Mouse (Mus musculus) adrenal gland, adult 8-10 months (tissue): ENCODE measurements around the gene Gm5148. TPM values are rescaled to one million over a fixed set of nuclear protein-coding genes. Genes with fewer than 3 reads are reported as not detected.

ENCODE experiments used
- DNase-seq: peaks from one replicate; pipeline ENCODE4 v3.0.0; 2022
- total RNA-seq, 4 experiments: library from RNA; stranded (reverse); gene quantifications; 2 replicates each; pipeline ENCODE4 v1.2.4; 2022

The Gm5148 gene
- total RNA-seq, 4 experiments from 2014 or later: 0.12 to 9.2 (median 4.2) TPM

DNA sequence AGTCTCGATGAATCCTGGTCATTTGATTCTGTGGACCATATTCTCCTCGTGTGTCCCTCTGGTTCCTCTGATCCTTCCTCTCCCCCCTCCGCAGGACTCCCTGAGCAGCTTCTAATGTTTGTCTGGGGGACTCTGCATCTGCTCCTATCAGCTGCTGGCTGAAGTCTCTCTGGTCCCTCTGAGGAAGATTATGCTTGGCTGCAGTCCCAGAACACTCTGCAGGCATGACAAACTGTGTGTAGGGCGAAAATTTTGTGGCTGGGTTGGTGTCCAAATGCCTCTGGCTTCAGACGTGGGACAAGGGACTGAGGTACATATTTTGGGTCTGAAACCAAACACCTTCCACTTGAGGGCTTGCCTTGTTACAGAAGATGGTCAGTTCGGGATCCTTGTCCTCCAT lies 13.1 kb upstream of the Gm5148 start:
- DNase-seq: no peak

DNA sequence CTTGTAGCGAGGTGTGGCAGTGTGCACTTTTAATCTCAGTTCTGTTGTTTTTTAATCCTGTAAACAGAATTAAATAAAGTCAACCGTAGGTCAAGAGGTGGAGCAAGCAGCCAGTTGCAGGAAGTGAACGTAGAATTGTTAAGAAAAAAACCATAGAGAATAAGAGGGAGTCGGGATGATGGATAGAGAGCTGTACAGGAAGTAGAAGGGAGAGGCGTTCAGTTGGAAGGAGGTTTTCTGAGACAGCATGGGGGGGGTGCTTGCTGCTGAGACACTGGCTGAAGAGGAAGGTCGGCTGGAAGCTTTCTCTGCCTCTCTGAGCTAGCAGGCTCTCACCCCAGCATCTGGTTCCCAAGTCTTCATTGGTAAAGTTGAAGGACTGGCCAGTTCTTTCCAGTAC lies 10.9 kb upstream of the Gm5148 start:
- DNase-seq: no peak

DNA sequence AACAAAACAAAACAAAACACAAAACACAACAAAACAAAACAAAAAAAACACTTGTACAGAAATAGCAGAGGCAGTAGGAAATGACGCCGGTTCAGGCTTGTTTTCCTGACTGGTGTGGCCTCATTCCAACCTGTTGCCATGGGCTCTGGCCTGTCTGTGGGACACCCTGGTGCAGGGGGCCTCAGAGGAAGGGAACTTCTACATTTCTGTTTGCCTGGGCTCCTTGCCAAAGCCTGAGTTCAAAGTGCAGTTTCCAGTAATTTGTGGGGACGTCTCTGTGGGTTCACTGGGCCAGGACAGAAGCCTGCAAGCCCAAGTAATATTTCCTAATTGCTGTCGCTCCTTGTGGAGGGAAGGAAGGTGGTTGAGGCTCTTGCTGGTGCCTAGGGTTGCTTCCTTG lies 4.9 kb upstream of the Gm5148 start:
- DNase-seq: peak; percentile 80

DNA sequence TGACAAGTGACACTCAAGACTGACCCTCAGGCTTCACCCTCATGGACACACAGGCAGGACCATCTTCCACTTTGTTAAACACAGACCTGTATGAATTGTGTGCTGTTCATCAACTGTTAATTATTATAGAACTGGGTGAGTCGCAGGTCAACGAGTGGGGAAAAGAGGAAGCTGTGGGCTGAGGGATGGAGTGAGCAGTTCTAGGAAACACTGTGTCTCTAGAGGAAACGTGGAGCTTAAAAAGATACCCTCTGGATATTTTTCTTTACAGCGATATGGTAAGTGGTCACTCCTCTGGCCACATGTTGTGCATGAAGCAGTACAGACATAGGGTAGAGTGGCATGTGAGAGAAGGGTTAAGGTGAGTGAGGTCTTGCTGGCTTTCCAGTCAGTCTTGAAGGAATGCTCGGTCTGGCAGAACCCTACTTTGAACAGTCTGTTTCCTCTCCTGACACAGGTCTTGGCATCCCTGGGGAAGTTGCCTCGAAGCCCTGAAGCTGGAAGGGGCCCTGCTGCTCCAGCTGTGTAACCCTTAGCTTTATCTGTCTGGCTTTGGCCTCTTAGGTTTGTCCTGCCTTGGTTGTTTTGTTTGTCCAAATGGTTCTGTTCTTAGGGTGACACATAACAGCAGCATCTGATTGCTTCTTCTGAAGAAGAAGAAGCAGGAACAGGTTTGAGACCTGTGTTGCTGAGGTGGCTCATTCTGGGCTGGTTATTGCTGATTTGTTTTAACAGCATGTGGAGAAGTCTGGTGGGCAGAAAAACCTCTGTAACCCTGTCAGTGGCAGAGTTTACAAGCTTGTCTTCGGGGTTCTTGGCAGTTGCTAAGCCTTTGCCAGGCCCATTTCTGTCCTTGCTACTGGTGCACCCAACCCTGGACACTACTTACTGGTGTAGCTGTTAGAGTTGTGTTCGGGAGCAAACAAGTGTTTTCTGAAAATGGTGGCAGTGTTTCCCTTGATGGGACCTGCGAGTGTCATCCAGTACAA lies 4.1 kb upstream of the Gm5148 start:
- no peak for DNase-seq

DNA sequence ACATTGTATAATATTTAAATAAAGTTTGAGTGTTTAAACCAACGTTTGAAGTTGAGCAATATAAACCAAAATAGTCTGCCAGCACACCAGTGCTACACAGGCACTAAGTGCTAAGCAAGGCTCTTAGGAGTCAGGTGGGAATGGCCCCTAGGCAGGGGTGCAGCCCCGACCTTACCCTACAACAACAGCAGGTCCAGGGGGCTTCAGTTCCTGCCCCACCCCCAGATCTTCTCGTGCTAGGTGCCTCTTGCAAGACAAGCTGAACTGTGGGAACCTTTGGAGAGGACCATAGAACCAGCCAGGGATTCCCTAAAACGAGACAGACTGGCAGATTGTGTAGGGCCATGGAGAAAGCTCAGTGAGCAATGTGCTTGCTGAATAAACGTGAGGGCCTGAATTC lies 3.1 kb upstream of the Gm5148 start:
- DNase-seq: no peak

DNA sequence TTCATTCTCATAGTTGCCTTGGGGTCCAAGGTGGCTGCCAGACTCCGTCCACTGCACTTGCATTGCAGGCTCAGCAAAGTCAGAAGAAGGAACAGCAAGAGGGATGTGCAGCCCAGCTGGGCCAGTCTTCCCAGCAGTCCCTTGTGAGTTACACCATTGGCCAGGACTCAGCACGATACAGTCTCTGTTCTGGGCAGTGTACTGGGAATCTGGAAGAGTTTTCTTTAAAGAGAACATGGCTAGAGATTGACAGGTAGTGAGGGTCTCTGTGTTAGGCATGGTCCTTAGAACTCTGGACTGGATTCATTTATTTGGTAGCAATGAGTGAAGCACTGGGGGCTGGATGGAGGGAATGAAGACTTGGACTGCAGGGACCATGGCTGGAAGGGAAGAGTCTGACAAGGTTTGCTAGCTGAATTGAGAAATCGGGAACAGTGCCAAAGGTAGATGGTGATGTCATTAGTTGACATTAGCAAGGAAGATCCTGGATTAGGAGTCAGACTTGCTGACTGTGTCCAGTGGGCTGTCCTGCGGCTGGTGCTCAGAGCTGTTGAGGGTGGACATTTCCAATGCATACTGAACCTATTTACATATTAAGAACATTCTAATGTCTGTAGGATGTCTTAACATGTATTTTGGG lies 2.3 kb upstream of the Gm5148 start:
- peak; percentile 41 for DNase-seq

DNA sequence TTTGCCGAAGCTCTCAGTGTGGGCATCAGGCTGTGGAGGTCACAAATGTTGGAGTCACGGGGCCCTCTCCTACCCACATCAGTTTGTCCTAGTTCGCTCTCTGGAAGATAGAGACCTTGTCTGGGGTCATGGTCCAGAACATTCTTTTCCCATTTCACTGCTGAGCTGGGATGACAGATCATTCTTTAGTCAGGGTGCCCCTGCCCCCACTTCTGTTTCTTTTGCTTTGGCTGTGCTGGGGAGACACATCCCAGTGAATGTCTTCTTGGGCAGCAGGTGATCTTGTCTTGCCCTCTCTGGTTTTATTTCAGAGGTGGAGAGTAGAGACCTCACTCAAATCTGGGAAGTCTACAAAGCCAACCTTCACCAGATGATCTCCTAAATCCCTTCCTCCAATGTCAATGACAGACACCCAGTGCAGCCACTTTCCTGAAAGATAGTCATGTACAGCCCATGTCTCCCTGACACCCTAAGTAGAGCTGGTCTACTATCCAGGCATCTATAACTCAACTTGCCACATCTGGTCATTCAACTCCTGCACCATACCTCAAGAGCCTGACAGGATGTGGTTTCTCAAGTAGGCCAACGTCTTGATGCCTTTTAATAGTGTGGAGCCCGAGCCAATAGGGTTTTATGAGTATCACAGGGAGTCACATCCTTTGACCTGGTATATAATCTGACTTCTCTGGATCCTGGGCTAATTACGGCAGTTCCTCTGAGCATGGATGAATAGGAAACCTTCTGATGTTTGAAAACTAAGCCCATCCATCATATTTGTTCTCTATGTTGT lies 851 bp upstream of the Gm5148 start:
- no peak for DNase-seq

DNA sequence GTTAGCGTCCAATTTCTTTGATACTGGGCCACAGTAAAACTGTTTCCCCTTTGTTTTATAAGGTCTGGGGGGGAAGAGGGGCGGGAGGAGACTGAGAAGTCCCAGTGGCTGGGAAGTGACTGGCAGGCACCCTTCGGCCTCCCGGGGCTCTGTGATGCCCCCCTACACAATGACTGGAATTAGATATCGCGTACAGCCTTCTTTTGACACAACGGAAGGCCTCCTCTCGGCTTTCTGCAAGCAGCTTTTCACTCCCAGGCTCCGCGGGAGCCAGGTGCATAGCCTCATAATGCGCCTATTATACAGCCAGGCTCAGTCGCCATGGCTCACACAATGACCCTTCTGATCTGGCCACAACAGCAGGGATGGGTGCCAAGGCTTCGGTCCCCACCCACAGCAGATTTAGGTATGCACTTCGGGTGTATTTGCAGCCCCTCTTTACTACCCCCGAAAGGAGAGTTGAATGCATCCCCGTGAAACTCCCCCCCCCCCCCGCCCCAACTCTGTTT lies 574 bp downstream of the Gm5148 start:
- no peak for DNase-seq

DNA sequence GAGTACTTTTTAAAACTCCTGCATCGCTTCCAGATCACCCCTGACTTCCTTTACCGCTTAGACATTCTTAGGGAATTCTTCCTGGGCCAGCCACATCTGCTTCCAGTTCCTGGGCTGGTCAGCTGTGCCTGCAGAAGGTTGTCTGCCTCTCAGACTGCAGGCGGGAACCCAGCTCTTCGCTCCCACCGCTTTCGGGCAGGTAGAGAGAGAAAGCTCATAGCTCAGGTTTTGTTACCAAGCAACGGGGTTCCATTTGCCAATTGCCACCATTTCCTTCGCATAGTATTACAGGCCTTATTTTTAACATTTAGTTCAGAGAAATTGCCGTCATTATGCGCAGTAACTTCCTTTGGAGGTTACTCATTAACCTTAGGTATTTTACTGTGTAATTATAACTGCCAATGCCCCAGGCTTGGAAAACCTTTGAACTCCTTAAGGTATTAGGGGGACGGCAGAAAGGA lies 1.2 kb downstream of the Gm5148 start:
- no peak for DNase-seq

DNA sequence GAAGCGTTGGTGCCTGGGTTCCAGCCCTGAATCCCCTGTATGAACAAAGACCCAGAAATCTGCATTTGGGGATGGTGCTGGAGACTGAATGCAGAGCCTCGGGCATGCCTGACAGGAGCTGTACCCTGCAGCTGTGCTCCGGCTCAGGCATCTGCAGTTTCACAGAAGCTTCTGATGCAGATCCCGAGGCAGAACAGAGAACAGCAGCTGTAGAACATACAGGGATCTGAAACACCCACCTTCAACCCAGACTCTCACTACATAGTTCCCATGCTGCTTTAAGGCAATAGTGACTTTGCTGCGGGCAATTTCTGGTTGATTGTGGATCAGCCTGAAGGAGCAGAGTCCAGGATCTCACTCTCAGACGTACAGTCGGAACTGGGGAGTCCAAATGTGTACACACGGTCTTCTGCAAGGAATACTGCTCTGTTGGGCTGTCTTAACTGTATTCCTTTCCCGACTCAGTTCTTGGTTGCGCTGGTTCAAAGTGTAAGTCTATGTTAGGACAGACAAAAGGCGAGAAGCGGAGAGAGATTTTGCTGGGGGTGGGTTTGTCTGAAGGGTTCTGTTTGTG lies 1.7 kb downstream of the Gm5148 start:
- no peak for DNase-seq

DNA sequence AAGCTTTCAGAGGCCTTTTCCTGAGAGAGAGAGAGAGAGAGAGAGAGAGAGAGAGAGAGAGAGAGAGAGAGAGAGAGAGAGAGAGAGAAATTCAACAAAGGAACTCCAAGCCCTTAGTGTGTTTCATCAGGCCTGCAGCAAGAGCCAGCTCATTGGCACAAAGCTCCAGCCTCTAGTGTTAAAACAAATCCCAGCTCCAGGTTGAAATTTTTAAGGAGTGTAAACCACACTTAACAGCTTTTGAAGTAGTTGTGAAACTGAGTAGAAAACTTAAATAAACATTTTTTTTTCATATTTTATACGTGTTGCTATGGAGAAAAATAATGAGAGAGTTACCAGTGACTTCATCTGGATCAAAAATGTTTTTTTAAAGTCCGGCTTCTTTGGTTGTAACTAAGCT lies 7.3 kb downstream of the Gm5148 start:
- DNase-seq: no peak

DNA sequence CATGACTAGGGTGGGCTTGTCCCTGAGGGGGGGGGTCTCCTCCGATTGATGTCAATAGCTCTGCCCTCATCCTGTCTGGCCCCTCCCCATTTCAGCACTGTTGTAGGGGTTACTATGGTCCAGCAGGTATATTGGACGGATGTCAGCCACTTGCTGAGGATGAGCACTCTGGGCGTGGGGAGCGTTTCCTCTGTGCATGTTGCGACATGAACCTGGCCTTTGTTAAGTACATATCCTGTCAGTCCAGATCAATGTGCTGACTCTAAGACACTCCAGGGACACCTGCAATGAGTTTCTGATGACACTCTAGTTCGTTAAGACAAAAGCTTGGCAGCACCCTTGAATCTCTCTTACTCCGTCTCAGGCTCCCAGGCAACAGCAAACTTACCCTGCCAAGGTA lies 8.6 kb downstream of the Gm5148 start:
- no peak for DNase-seq

DNA sequence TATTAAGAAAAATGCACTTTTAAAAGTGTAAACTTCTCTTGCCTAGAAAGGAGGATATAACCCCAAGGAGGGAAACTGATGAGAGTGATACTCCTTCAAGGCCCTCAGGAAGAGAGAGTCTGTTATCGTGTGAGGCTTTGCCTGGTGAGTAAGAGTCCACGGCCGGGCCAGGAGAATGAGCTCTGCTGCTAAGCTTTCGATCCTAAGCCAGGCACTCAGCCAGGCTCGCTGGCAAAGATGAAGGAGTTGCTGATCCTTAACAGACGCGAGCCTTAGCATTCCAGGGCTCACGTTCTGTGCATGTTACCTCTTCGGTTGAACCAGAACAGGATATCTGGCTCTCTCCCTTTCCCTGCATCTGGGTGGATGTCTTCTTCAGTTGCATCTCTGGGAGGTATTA lies 11.8 kb downstream of the Gm5148 start:
- DNase-seq: no peak

DNA sequence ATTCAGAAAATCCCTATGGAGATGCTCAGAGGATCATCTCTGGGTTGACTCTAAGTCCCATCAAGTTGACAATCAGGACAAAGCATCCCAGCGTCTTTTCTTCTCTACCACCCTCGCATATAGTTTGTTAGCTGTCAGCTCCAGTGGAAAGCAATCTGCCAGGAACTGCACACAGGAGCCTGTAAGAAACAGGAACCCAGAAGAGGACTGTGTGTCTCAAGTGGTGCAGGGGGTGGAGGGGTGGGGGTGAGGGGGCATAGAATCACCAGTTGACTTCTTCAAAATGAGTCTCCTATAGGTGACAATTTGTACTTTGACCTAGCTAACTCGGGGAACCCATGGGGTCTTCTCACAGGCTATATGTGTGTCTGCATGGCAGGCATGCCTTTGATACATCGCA lies 12.7 kb downstream of the Gm5148 start:
- DNase-seq: no peak

DNA sequence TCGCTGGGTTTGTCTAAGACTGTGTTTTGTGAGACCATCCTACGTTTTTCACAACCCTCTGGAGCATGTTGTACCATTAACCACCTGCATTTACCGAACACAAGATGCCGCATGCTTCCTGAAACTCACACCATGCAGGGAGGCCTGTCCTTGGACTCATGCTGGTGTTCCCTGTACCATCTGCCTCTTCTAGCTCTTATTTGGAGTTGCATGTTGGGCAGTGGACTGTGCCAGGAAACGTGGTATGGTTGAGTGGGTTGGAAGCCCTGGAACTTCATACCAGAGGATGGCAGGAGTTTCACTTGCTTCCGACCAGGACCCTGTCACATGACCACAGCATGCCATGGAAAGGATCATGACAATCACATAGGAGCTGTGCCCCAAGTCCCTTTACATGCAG lies 16.5 kb downstream of the Gm5148 start:
- no peak for DNase-seq

DNA sequence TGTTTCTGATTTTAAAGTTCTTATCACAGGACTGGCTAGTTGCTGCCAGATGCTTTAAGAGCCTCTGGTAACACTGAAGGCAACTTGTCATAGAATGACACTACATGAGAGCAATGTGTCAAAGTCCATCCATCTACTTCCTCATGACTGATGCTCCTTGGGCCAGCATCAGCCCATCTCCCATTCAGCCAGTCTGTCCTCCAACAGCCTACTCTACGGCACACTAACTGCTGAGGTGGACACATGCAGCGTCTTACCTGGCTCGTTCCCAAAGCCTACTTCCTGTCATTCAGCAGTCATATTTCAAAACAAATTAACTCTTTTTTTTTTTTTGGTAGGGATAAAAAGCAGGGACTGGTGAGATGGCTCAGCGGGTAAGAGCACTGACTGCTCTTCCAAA lies 17.9 kb downstream of the Gm5148 start:
- DNase-seq: no peak

DNA sequence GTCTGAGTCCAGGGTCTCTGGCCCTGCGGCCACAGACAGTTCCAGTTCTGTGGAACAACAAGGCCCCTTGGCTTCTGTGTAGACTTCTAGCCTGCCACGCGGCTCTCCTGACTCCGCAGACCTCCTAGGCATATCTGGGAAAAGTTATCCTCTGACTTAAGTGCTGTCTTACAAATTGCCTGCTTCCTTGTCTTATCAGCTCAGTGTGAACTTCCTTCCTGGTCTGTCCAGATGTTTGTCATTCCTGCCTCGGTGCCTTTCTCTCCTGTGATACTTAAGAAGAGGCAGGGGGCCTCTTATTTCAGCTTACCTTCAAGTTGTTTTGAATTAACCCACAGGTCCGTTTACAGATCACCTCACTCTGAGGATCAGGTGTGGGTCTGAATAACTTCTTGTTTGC lies 18.9 kb downstream of the Gm5148 start:
- DNase-seq: no peak

DNA sequence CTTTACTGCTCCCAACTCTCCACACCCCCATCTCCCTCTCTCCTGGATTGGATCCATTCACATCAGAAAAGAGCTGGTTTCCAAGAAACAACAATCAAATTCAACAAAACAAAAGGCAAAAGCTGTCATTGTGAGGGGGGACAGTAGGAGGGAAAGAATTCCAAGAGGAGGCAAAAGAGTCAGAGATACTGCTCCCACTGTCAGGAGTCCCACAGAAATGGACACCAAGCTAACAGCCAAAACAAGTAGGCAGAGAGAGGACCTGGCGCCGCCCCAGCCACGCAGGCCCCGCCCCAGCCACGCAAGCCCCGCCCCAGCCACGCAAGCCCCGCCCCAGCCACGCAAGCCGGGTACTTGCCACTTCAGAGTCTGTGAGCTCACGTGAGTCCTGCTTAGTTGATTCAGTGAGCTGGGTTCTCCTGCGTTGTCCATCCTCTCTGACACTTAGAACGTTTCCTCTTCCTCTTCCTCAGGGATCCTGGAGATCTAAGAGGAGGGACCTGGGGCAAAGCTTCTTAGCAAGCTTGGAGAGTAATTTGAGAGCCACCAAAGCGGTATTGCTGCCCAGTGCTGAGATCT lies 19.5 kb downstream of the Gm5148 start:
- DNase-seq: no peak

DNA sequence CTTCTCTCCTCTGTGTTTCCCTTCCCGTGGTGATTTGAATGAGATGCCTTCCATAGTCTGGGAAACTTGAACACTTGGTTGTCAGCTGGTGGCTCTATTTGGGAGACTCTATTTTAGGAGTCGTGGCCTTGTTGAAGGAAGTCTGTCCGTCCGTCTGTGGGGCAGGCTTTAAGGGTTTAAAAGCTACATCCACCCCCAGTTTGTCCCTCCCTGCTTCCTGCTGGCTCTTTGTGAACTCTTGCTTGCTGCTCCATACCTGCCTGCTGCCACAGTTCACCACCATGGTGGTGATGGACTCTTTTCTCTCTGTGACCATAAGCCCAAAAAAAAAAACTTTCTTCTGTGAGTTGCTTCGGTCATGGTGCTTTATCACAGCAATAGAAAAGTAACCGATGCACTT lies 21.2 kb downstream of the Gm5148 start:
- no peak for DNase-seq

DNA sequence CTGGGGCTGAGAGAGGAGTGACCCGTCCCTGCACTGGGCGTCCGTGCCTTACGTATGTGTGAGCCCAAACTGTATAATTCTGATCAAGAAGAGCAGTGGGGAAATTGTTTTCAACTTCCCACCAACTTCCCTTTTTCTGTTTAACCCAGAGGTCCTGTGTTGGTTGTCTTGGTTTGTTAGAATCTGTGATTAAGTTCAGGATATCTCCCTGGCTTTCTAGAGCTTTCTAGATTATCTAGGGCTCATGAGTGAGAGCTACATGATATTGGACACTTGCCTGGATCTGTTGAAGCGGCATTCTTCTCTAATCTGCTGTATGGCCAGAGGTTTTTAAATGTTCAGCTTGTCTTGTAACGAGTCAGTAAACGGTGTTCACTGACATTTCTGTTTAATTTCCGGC lies 30.7 kb downstream of the Gm5148 start:
- no peak for DNase-seq

DNA sequence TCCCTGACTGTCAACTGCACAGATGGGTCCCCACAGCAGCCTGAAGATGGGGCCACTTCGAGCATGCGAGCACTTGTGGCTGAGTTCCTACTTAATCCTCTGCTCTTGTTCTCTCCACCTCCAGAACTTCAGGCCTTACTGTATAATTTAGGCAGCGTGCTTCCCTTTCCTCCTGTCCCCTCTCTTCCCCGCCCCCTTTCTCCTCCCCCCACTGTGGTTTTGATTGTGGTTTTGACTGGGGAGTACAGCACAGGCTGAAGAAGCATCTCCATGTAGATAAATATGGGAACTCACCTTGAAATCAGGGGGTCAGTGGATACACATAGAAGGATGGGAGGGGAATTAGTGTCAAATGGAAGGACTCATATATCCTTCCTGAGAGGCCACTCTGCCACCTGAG lies 31.3 kb downstream of the Gm5148 start:
- DNase-seq: no peak
